2 mouse cellular contexts compared by ENCODE assay signal in genomic region chr5:20918967-20919366, GRCm38 (mm10).
TF ChIP-seq lines count a peak whose summit lies in the region.

No protein-coding gene starts in this region.

TF ChIP-seq in CH12.LX, 34 proteins besides CTCF, POLR2A, EP300 and RAD21:
- TF ChIP-seq KAT2A (IDR thresholded peaks at IDR 0.05; ENCODE audit: insufficient replicate concordance, low read length) = no peak
- no peak for TF ChIP-seq MXI1 (IDR thresholded peaks at IDR 0.05; ENCODE audit: low read depth, low read length)
- TF ChIP-seq MAFK (IDR thresholded peaks at IDR 0.05; ENCODE audit: insufficient replicate concordance, low read length) = peak; percentile 82
- TF ChIP-seq ZC3H11A (IDR thresholded peaks at IDR 0.05; ENCODE audit: low read depth, low read length) = no peak

TF ChIP-seq in MEL, 35 proteins besides CTCF, POLR2A, EP300 and RAD21:
- TF ChIP-seq NRF1 (IDR thresholded peaks at IDR 0.05; ENCODE audit: insufficient read depth, low read depth, low read length, poor library complexity, severe bottlenecking) = no peak
- no peak for TF ChIP-seq POLR2AphosphoS2 (IDR thresholded peaks at IDR 0.05; ENCODE audit: low read length)
- no peak for TF ChIP-seq ZKSCAN1 (IDR thresholded peaks at IDR 0.05; ENCODE audit: low read depth, low read length)
- TF ChIP-seq USF2 (IDR thresholded peaks at IDR 0.05; ENCODE audit: borderline replicate concordance in 1 of 2, insufficient read depth in 1 of 2, low read depth in 1 of 2, low read length in 2 of 2) = no peak
- peak; percentile 90 for TF ChIP-seq MAFK (IDR thresholded peaks at IDR 0.05; ENCODE audit: borderline replicate concordance, low read depth, low read length)
- no peak for TF ChIP-seq SIN3A (IDR thresholded peaks at IDR 0.05; ENCODE audit: low read length)
- no peak for TF ChIP-seq MAZ (IDR thresholded peaks at IDR 0.05; ENCODE audit: low read depth, low read length)
- no peak for TF ChIP-seq MXI1 (IDR thresholded peaks at IDR 0.05; ENCODE audit: low read depth, low read length)
